Comparison of ENCODE assay signal across 15 mouse cellular contexts in the genomic region with DNA sequence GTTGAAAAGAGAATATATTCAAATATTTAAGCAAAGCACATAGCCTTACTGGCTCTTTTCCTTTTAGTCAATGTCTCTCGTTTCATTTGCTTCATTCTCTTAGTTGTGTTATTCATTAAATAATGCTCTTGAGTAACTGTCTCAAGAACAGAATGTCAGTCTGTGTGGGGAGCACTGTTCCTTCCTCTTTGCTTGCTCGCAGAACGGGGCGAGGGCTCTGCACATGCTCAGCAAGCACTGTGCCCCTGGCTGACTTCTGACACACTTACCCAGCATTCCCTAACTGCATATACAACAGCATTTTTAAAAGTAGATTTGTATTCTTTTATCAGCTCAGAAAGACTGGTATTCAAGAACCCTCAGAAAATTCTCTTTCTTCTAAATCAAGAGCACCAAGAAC. TPM values are rescaled to one million over a fixed set of nuclear protein-coding genes. Genes with fewer than 3 reads are reported as not detected.
DNase-seq lines count a peak whose midpoint lies in the region; ATAC-seq and TF ChIP-seq lines count a peak whose summit lies in the region.
"Had no signal": no experiment of that assay in that cellular context is flagged by ENCODE, and none has a peak within 500 bp of the region (broad histone marks: within the 10 kb centered on the region; RNA-seq: fewer than 3 reads in every experiment).

No protein-coding gene starts in this region.

- H3K36me3 ChIP-seq in kidney, embryonic 16.5 days (ENCODE audit: insufficient read depth, low read length) = no peaks in the 10 kb centered on the region
- no peaks in the 10 kb centered on the region for H3K36me3 ChIP-seq in MEL (ENCODE audit: control insufficient read depth in 1 of 2, insufficient read depth in 2 of 2, low read length in 2 of 2)
- peaks cover 3% of the 10 kb centered on the region; the same call in 1 of the 2 replicates for H3K36me3 ChIP-seq in stomach, postnatal 0 days (ENCODE audit: control insufficient read depth, insufficient read depth, low read length)
- H3K36me3 ChIP-seq: heart, embryonic 15.5 days; neural tube, embryonic 12.5 days had no signal

- no peaks in the 10 kb centered on the region for H3K79me2 ChIP-seq in MEL (ENCODE audit: control insufficient read depth, insufficient read depth, low read length, poor library complexity)

- TF ChIP-seq EP300 in MEL (IDR thresholded peaks at IDR 0.05; ENCODE audit: low read depth in 1 of 2, low read length in 2 of 2) = no peak
- no peak for TF ChIP-seq EP300 in stomach, postnatal 0 days (optimal IDR thresholded peaks at IDR 0.05)

- no peak for TF ChIP-seq CTCF in MEL (IDR thresholded peaks at IDR 0.05 in 2 of 3, conservative IDR thresholded peaks at IDR 0.05 in 1 of 3; ENCODE audit: control insufficient read depth in 1 of 3, insufficient read depth in 1 of 3, low read depth in 2 of 3, low read length in 3 of 3, poor library complexity in 1 of 3, severe bottlenecking in 1 of 3)
- TF ChIP-seq CTCF in stomach, postnatal 0 days (IDR thresholded peaks at IDR 0.05; ENCODE audit: low read depth) = no peak

- H3K4me2 ChIP-seq in kidney, embryonic 16.5 days (replicated peaks; ENCODE audit: low read depth, low read length) = no peak overlapping the region
- H3K4me2 ChIP-seq in stomach, postnatal 0 days (replicated peaks; ENCODE audit: low read depth) = no peak overlapping the region
- H3K4me2 ChIP-seq: heart, embryonic 15.5 days; neural tube, embryonic 12.5 days had no signal

- no peak for TF ChIP-seq RAD21 in MEL (IDR thresholded peaks at IDR 0.05; ENCODE audit: low read depth, low read length)

- H3K27me3 ChIP-seq in kidney, embryonic 16.5 days (ENCODE audit: insufficient read depth, low read length) = no peaks in the 10 kb centered on the region
- H3K27me3 ChIP-seq in MEL (ENCODE audit: control insufficient read depth in 1 of 2, insufficient read depth in 2 of 2, low read length in 2 of 2) = no peaks in the 10 kb centered on the region
- H3K27me3 ChIP-seq in stomach, postnatal 0 days (ENCODE audit: control insufficient read depth, insufficient read depth, low read length) = no peaks in the 10 kb centered on the region
- H3K27me3 ChIP-seq: heart, embryonic 15.5 days; neural tube, embryonic 12.5 days had no signal

- 71% methylated on average over 4 of the region's 4 CpGs for WGBS in kidney, embryonic 16.5 days
- WGBS in stomach, postnatal 0 days = 61% methylated on average over 4 of the region's 4 CpGs

- ATAC-seq in kidney, embryonic 16.5 days (ENCODE audit: low FRiP score, low TSS enrichment) = no peak
- ATAC-seq in stomach, postnatal 0 days (ENCODE audit: low FRiP score, low TSS enrichment) = no peak
- ATAC-seq: forebrain, embryonic 16.5 days; intestine, postnatal 0 days had no signal

- peak; percentile 58 for DNase-seq in kidney, adult 11 months
- DNase-seq in MEL (ENCODE audit: low read depth, low spot score) = peak; percentile 39
- peak; percentile 32 for DNase-seq in kidney, postnatal 10 days
- DNase-seq in lung, postnatal 25 days (ENCODE audit: low spot score) = peak; percentile 34
- no peak for DNase-seq in yolk sac, embryonic 10.5 days (ENCODE audit: low spot score)
- DNase-seq in stomach, postnatal 0 days (ENCODE audit: low spot score) = no peak
- DNase-seq in urinary bladder, postnatal 14 days (ENCODE audit: low spot score) = no peak
- DNase-seq: cerebellum, adult 11-12 months; right cerebral cortex, postnatal 4 days had no signal

- H3K4me1 ChIP-seq in kidney, embryonic 16.5 days (ENCODE audit: insufficient read depth, low read length) = no peaks in the 10 kb centered on the region
- no peaks in the 10 kb centered on the region; a peak in 1 of 4 replicates for H3K4me1 ChIP-seq in MEL (ENCODE audit: control insufficient read depth in 1 of 2, insufficient read depth in 2 of 2, low read length in 2 of 2)
- H3K4me1 ChIP-seq in stomach, postnatal 0 days (replicated peaks; ENCODE audit: control insufficient read depth, insufficient read depth) = no peaks in the 10 kb centered on the region
- H3K4me1 ChIP-seq: heart, embryonic 15.5 days; neural tube, embryonic 12.5 days had no signal

- TF ChIP-seq POLR2A in MEL (IDR thresholded peaks at IDR 0.05; ENCODE audit: control insufficient read depth in 1 of 2, insufficient read depth in 1 of 2, low read depth in 1 of 2, low read length in 2 of 2, poor library complexity in 1 of 2) = no peak

- no peaks in the 10 kb centered on the region for H3K9me3 ChIP-seq in kidney, embryonic 16.5 days (ENCODE audit: low read length)
- no peaks in the 10 kb centered on the region for H3K9me3 ChIP-seq in MEL (replicated peaks; ENCODE audit: insufficient read depth, low read length)
- no peaks in the 10 kb centered on the region for H3K9me3 ChIP-seq in stomach, postnatal 0 days (ENCODE audit: control insufficient read depth, low read length)
- H3K9me3 ChIP-seq: heart, embryonic 15.5 days; neural tube, embryonic 12.5 days had no signal

- H3K4me3 ChIP-seq in kidney, embryonic 16.5 days (ENCODE audit: low read length) = no peak overlapping the region
- peak overlapping the region in 1 of 2 experiments; percentile 44; a peak in 2 of 4 replicates for H3K4me3 ChIP-seq in MEL (ENCODE audit: control insufficient read depth in 1 of 2, insufficient read depth in 1 of 2, low read depth in 2 of 2, low read length in 2 of 2)
- no peak overlapping the region for H3K4me3 ChIP-seq in stomach, postnatal 0 days (ENCODE audit: low read depth, low read length)
- H3K4me3 ChIP-seq: heart, embryonic 15.5 days; neural tube, embryonic 12.5 days had no signal

- no peak overlapping the region for H3K9ac ChIP-seq in kidney, embryonic 16.5 days (replicated peaks; ENCODE audit: low read length)
- H3K9ac ChIP-seq in MEL (ENCODE audit: control insufficient read depth, low read depth, low read length, poor library complexity, severe bottlenecking) = 0 out of 2 replicates have a peak overlapping the region, but pooled peaks have one; percentile 36
- H3K9ac ChIP-seq in stomach, postnatal 0 days (ENCODE audit: low read length) = no peak overlapping the region
- H3K9ac ChIP-seq: heart, embryonic 15.5 days; neural tube, embryonic 12.5 days had no signal

- H3K27ac ChIP-seq in kidney, embryonic 16.5 days (ENCODE audit: low read length) = no peak overlapping the region
- no peak overlapping the region for H3K27ac ChIP-seq in MEL (ENCODE audit: control insufficient read depth, low read depth, low read length)
- no peak overlapping the region for H3K27ac ChIP-seq in stomach, postnatal 0 days (replicated peaks)
- H3K27ac ChIP-seq: heart, embryonic 15.5 days; neural tube, embryonic 12.5 days had no signal

TF ChIP-seq in MEL, 35 proteins besides CTCF, POLR2A, EP300 and RAD21:
- TF ChIP-seq NRF1 (IDR thresholded peaks at IDR 0.05; ENCODE audit: insufficient read depth, low read depth, low read length, poor library complexity, severe bottlenecking) (peak; percentile 72), SMC3 (IDR thresholded peaks at IDR 0.05; ENCODE audit: low read depth, low read length) (no peak)

RNA-seq across cellular contexts. Expression of gene Angptl3, which starts 2.2 kb away (rescaled TPM):
- polyA plus RNA-seq in kidney, embryonic 16.5 days (2015; fragmentation: Nextera tagmentation; extraction: Ambion mirVana) = 1.7 and 2.1 TPM in 2 replicates
- total RNA-seq in MEL (2012; rRNA removed) = 0.10 and 0.12 TPM in 2 replicates
- polyA plus RNA-seq in MEL (2012; ENCODE audit: insufficient read depth in 1 of 2, insufficient read length in 2 of 2, low read depth in 1 of 2, low replicate concordance in 2 of 2, missing spikeins in 1 of 2) = under 1 TPM in 1 of 2 experiments, not detected in 1; 0.04 TPM
- polyA plus RNA-seq in stomach, postnatal 0 days (2015; fragmentation: Nextera tagmentation; extraction: Ambion mirVana) = 0.81 and 1.4 TPM in 2 replicates
- total RNA-seq: left cerebral cortex, postnatal 10 days had no signal

Comparison
In these comparisons a context has a peak if more than half of its experiments do, and no peak if none do; other contexts are left out.
1. DNase-seq: peak in kidney, adult 11 months (single experiment), MEL (single experiment), kidney, postnatal 10 days (single experiment) and lung, postnatal 25 days (single experiment); none in yolk sac, embryonic 10.5 days (single experiment), stomach, postnatal 0 days (single experiment) and urinary bladder, postnatal 14 days (single experiment).